Mouse (Mus musculus) heart, postnatal 0 days (tissue): ENCODE measurements around the gene Ube2l6.

ENCODE experiments used
- CTCF ChIP-seq: IDR thresholded peaks from 2 replicates; pipeline ENCODE4 v1.5.1; 2016; ENCODE audit warnings: antibody characterized with exemption, control low read depth, low read depth
- EP300 ChIP-seq: IDR thresholded peaks from 2 replicates; pipeline ENCODE4 v1.6.1; 2016; ENCODE audit warnings: antibody characterized with exemption, low read depth

GRCm38 (mm10) chr2:84827283-84827920 lies 28.8 kb downstream of the Ube2l6 start:
- TF ChIP-seq CTCF = no peak
- no peak for TF ChIP-seq EP300
